Mouse (Mus musculus): ENCODE data around the gene Orai3.

DNA sequence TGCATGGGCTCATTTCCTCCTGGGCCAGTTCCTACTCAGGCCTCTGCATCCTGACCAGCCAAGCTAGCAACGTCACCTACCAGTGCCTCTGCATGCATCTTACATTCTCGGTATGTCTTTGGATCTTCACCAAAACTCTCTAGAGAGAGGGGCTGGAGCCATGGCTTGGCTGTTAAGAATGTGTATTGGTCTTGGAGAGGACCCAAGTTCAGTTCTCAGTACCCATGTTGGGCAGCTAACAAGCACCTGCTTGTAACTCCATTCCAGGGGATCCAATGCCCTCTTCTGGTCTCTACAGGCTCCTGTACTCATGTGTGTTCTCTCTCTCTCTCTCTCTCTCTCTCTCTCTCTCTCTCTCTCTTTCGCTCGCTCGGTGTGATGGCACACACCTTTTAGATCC, 48.2 kb downstream of the Orai3 start:
- no peak for TF ChIP-seq POLR2A (IDR thresholded peaks at IDR 0.05; ENCODE audit: borderline replicate concordance, low read depth, low read length)
- no peak for TF ChIP-seq CTCF (IDR thresholded peaks at IDR 0.05; ENCODE audit: low read depth, low read length)
